Mouse (Mus musculus) kidney, embryonic 14.5 days (tissue): Measurements from ENCODE around the gene Vav1. TPM values are rescaled to one million over a fixed set of nuclear protein-coding genes. Genes with fewer than 3 reads are reported as not detected.

Source experiments
- ATAC-seq: fragments of 200-750 bp; cut with Nextera tagmentation; 2 replicates; pipeline ENCODE4 v1.8.0; 2017; ENCODE audit warnings: moderate number of reproducible peaks, mild to moderate bottlenecking, moderate TSS enrichment, moderate library complexity; ENCODE audit not compliant: low FRiP score, low TSS enrichment
- H3K27ac ChIP-seq: fragments of 300-500 bp; sonication (generic); 2 replicates; pipeline ENCODE4 v1.5.1; 2014; ENCODE audit warnings: low read depth, mild to moderate bottlenecking, low read length, moderate library complexity, mixed read lengths
- H3K27me3 ChIP-seq: fragments of 300-500 bp; sonication (generic); 2 replicates; pipeline ENCODE4 v1.6.1; 2014; ENCODE audit warnings: mild to moderate bottlenecking, low read length; ENCODE audit not compliant: control insufficient read depth, insufficient read depth
- H3K36me3 ChIP-seq: fragments of 300-500 bp; sonication (generic); 2 replicates; pipeline ENCODE4 v1.6.1; 2014; ENCODE audit warnings: low read length, mixed read lengths; ENCODE audit not compliant: control insufficient read depth, insufficient read depth
- H3K4me1 ChIP-seq: fragments of 300-500 bp; sonication (generic); 2 replicates; pipeline ENCODE4 v1.6.1; 2014; ENCODE audit warnings: low read length, mixed read lengths; ENCODE audit not compliant: control insufficient read depth, insufficient read depth
- H3K4me2 ChIP-seq: fragments of 300-500 bp; sonication (generic); replicated peaks from 2 replicates; pipeline ENCODE4 v1.6.1; 2014; ENCODE audit warnings: low read depth, mild to moderate bottlenecking, low read length
- H3K4me3 ChIP-seq: fragments of 300-500 bp; sonication (generic); 2 replicates; pipeline ENCODE4 v1.5.1; 2014; ENCODE audit warnings: mild to moderate bottlenecking, low read length
- H3K9ac ChIP-seq: fragments of 300-500 bp; sonication (generic); 2 replicates; pipeline ENCODE4 v1.6.1; 2014; ENCODE audit warnings: low read depth, mild to moderate bottlenecking, low read length, moderate library complexity
- H3K9me3 ChIP-seq: fragments of 300-500 bp; sonication (generic); 2 replicates; pipeline ENCODE4 v1.6.1; 2016; ENCODE audit warnings: low read length; ENCODE audit not compliant: control insufficient read depth
- WGBS: fragments of 180-500 bp; shearing (Covaris S2); extraction: QIAGEN DNeasy Blood & Tissue Kit; methylation state at CpG from one replicate; pipeline ENCODE4 v1.1.7; 2014; 5-methylcytosine and 5-hydroxymethylcytosine counted together
- polyA plus RNA-seq: library from polyadenylated mRNA; unstranded; fragments of >200 nt; fragmentation: Nextera tagmentation; extraction: Ambion mirVana; gene quantifications from 2 replicates; pipeline ENCODE4 v1.2.1, GENCODE M21; 2014

Gene Vav1
- polyA plus RNA-seq, 1 experiment from 2014 or later: 1.7 TPM

GRCm38 (mm10) chr17:57280411-57280810 lies 1.5 kb downstream of the Vav1 start:
- Histone ChIP-seq H3K4me1 (0 out of 2 replicates have a peak, but pooled peaks cover 5% of the 10 kb centered on the region), H3K27ac (no peak overlapping the region), H3K4me3 (no peak overlapping the region), H3K27me3 (peaks cover 4% of the 10 kb centered on the region; the same call in 1 of the 2 replicates), H3K9ac (no peak overlapping the region), H3K36me3 (no peaks in the 10 kb centered on the region), H3K9me3 (no peaks in the 10 kb centered on the region), H3K4me2 (no peak overlapping the region)
- ATAC-seq: no peak
- WGBS: 81% methylated on average over 3 of the region's 3 CpGs

- H3K4me3 ChIP-seq: no peak overlapping the region
- no peaks in the 10 kb centered on the region for H3K9me3 ChIP-seq
- H3K4me1 ChIP-seq: no peaks in the 10 kb centered on the region
- H3K27me3 ChIP-seq: no peaks in the 10 kb centered on the region
- H3K27ac ChIP-seq: no peak overlapping the region
- ATAC-seq: no peak
- H3K36me3 ChIP-seq: no peaks in the 10 kb centered on the region
- WGBS: 81% methylated on average over 5 of the region's 5 CpGs
- no peak overlapping the region for H3K9ac ChIP-seq
- H3K4me2 ChIP-seq: no peak overlapping the region
Observed at GRCm38 (mm10) chr17:57283906-57284305, 5.0 kb downstream of the Vav1 start.

- H3K9me3 ChIP-seq: no peaks in the 10 kb centered on the region
- H3K4me2 ChIP-seq: no peak overlapping the region
- H3K27me3 ChIP-seq: no peaks in the 10 kb centered on the region
- no peaks in the 10 kb centered on the region for H3K36me3 ChIP-seq
- H3K9ac ChIP-seq: no peak overlapping the region
- no peaks in the 10 kb centered on the region for H3K4me1 ChIP-seq
- H3K4me3 ChIP-seq: no peak overlapping the region
- 66% methylated on average over 2 of the region's 2 CpGs for WGBS
- no peak overlapping the region for H3K27ac ChIP-seq
- ATAC-seq: no peak
Observed at GRCm38 (mm10) chr17:57285077-57285476, 6.2 kb downstream of the Vav1 start.

GRCm38 (mm10) chr17:57286718-57287355 lies 7.9 kb downstream of the Vav1 start:
- no peak for ATAC-seq
- H3K27me3 ChIP-seq: no peaks in the 10 kb centered on the region
- no peak overlapping the region for H3K4me2 ChIP-seq
- no peaks in the 10 kb centered on the region for H3K9me3 ChIP-seq
- H3K4me3 ChIP-seq: no peak overlapping the region
- no peaks in the 10 kb centered on the region for H3K36me3 ChIP-seq
- H3K4me1 ChIP-seq: no peaks in the 10 kb centered on the region
- H3K27ac ChIP-seq: no peak overlapping the region
- H3K9ac ChIP-seq: no peak overlapping the region
- 80% methylated on average over 8 of the region's 8 CpGs for WGBS

- Histone ChIP-seq H3K4me2 (no peak overlapping the region), H3K4me3 (no peak overlapping the region), H3K9me3 (no peaks in the 10 kb centered on the region), H3K27ac (no peak overlapping the region), H3K9ac (no peak overlapping the region), H3K27me3 (no peaks in the 10 kb centered on the region), H3K4me1 (no peaks in the 10 kb centered on the region), H3K36me3 (no peaks in the 10 kb centered on the region)
- WGBS: 73% methylated on average over 5 of the region's 5 CpGs
- no peak for ATAC-seq
Observed at GRCm38 (mm10) chr17:57289252-57289651, 10.4 kb downstream of the Vav1 start.

- Histone ChIP-seq H3K9me3 (no peaks in the 10 kb centered on the region), H3K27me3 (no peaks in the 10 kb centered on the region), H3K4me1 (no peaks in the 10 kb centered on the region), H3K4me3 (no peak overlapping the region), H3K9ac (no peak overlapping the region), H3K27ac (no peak overlapping the region), H3K4me2 (no peak overlapping the region), H3K36me3 (no peaks in the 10 kb centered on the region)
- 83% methylated on average over 9 of the region's 9 CpGs for WGBS
- ATAC-seq: no peak
Observed at GRCm38 (mm10) chr17:57290001-57290670, 11.2 kb downstream of the Vav1 start.

- WGBS: 89% methylated on average over 7 of the region's 7 CpGs
- Histone ChIP-seq H3K9ac (no peak overlapping the region), H3K4me1 (no peaks in the 10 kb centered on the region), H3K4me2 (no peak overlapping the region), H3K27ac (no peak overlapping the region), H3K9me3 (no peaks in the 10 kb centered on the region), H3K36me3 (no peaks in the 10 kb centered on the region), H3K27me3 (no peaks in the 10 kb centered on the region), H3K4me3 (no peak overlapping the region)
- no peak for ATAC-seq
Observed at GRCm38 (mm10) chr17:57290671-57291055, 11.8 kb downstream of the Vav1 start.

- 93% methylated on average over 2 of the region's 2 CpGs for WGBS
- ATAC-seq: no peak
Observed at GRCm38 (mm10) chr17:57292302-57292701, 13.4 kb downstream of the Vav1 start.

GRCm38 (mm10) chr17:57292968-57293367 lies 14.1 kb downstream of the Vav1 start:
- WGBS: 86% methylated on average over 9 of the region's 9 CpGs
- no peaks in the 10 kb centered on the region for H3K9me3 ChIP-seq
- ATAC-seq: no peak

More at GRCm38 (mm10) chr17:57292302-57292701, 13.4 kb downstream of the Vav1 start:
- Histone ChIP-seq H3K27ac (no peak overlapping the region), H3K4me3 (no peak overlapping the region), H3K9me3 (no peaks in the 10 kb centered on the region), H3K9ac (no peak overlapping the region), H3K4me2 (no peak overlapping the region), H3K4me1 (no peaks in the 10 kb centered on the region), H3K36me3 (no peaks in the 10 kb centered on the region), H3K27me3 (no peaks in the 10 kb centered on the region)

More at GRCm38 (mm10) chr17:57292968-57293367, 14.1 kb downstream of the Vav1 start:
- no peaks in the 10 kb centered on the region for H3K36me3 ChIP-seq
- no peak overlapping the region for H3K4me3 ChIP-seq
- no peak overlapping the region for H3K4me2 ChIP-seq
- H3K27me3 ChIP-seq: no peaks in the 10 kb centered on the region
- H3K27ac ChIP-seq: no peak overlapping the region
- H3K4me1 ChIP-seq: no peaks in the 10 kb centered on the region
- no peak overlapping the region for H3K9ac ChIP-seq
